Comparison of ENCODE assay signal across 27 mouse cellular contexts in the genomic region with DNA sequence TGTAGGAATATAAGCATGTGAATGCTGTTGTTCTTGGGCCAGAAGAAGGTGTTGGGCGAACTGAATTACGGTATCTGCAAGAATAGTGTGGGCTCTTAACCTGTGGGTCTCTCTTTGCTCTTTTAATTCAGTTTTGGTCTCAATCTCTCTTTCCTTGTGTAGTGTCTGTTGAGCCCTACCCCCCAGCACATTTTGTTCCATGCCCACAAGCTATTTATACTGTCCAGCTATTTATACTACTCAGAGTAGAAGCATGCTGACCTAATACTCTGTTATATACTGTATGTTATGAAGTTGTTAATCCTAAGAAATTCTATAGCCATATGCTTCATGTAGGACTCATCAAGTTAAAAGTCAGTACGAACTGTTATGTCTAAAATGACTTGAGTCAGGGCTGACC. TPM values are rescaled to one million over a fixed set of nuclear protein-coding genes. Genes with fewer than 3 reads are reported as not detected.
DNase-seq lines count a peak whose midpoint lies in the region; ATAC-seq and TF ChIP-seq lines count a peak whose summit lies in the region.
"Had no signal": no experiment of that assay in that cellular context is flagged by ENCODE, and none has a peak within 500 bp of the region (broad histone marks: within the 10 kb centered on the region; RNA-seq: fewer than 3 reads in every experiment).

No protein-coding gene starts in this region.

- no peak for TF ChIP-seq POLR2A in heart, adult 2 months (IDR thresholded peaks at IDR 0.05; ENCODE audit: insufficient read depth, low read depth, low read length)

- H3K27me3 ChIP-seq in heart, embryonic 12.5 days (replicated peaks) = no peaks in the 10 kb centered on the region
- no peaks in the 10 kb centered on the region for H3K27me3 ChIP-seq in heart, adult 2 months (ENCODE audit: control insufficient read depth, insufficient read depth, low read length)
- no peaks in the 10 kb centered on the region for H3K27me3 ChIP-seq in heart, embryonic 11.5 days (ENCODE audit: control insufficient read depth, insufficient read depth, low read length)
- H3K27me3 ChIP-seq in heart, postnatal 0 days (ENCODE audit: control insufficient read depth, insufficient read depth, low read length) = no peaks in the 10 kb centered on the region
- H3K27me3 ChIP-seq: CH12.LX; embryonic facial prominence, embryonic 12.5 days; forebrain, embryonic 13.5 days; forebrain, embryonic 15.5 days; Patski had no signal

- ATAC-seq in heart, embryonic 12.5 days (ENCODE audit: insufficient number of reproducible peaks, low FRiP score) = no peak
- ATAC-seq in heart, embryonic 11.5 days (replicated peaks; ENCODE audit: insufficient number of reproducible peaks, low FRiP score, low TSS enrichment) = no peak
- peak; percentile 91 for ATAC-seq in heart, postnatal 0 days (ENCODE audit: insufficient read depth, low read depth)
- ATAC-seq: activated CD4-positive, CD25-positive, alpha-beta regulatory T cell, adult 4 months; CD4-positive, CD25-positive, alpha-beta regulatory T cell, adult 4 months; forebrain, embryonic 13.5 days; forebrain, embryonic 15.5 days; Patski had no signal

- 81% methylated on average over 3 of the region's 3 CpGs for WGBS in heart, embryonic 12.5 days
- 85% methylated on average over 3 of the region's 3 CpGs for WGBS in heart, adult 2 months
- WGBS in heart, embryonic 11.5 days (ENCODE audit: insufficient replicate concordance) = 83% methylated on average over 3 of the region's 3 CpGs
- 86% methylated on average over 3 of the region's 3 CpGs for WGBS in heart, postnatal 0 days

- DNase-seq in gastrocnemius, adult 18-20 months (ENCODE audit: low spot score) = peak; percentile 36
- DNase-seq in gastrocnemius, postnatal 4 days (ENCODE audit: low spot score in 2 of 2) = no peak
- DNase-seq in heart, adult 11 months = peak; percentile 91
- peak in 1 of 2 experiments; percentile 13 for DNase-seq in heart, adult 2 months
- DNase-seq in heart, postnatal 0 days (ENCODE audit: low spot score) = peak; percentile 16
- DNase-seq in heart, postnatal 25 days (ENCODE audit: low spot score) = no peak
- DNase-seq: adrenal gland, adult 8-10 months; adrenal gland, postnatal 14 days; adrenal gland, postnatal 36 days; B cell, adult 2 months; cerebellum, adult 11 months; cerebellum, adult 18-20 months; cerebellum, adult 9-10 months; cerebellum, postnatal 10 days; cerebellum, postnatal 25 days had no signal

- 0 out of 2 replicates have a peak, but pooled peaks cover 3% of the 10 kb centered on the region for H3K9me3 ChIP-seq in heart, embryonic 12.5 days (replicated peaks)
- H3K9me3 ChIP-seq in heart, embryonic 11.5 days (replicated peaks; ENCODE audit: control insufficient read depth, low read length) = no peaks in the 10 kb centered on the region
- no peaks in the 10 kb centered on the region for H3K9me3 ChIP-seq in heart, postnatal 0 days (replicated peaks; ENCODE audit: control insufficient read depth, low read length)
- H3K9me3 ChIP-seq: embryonic facial prominence, embryonic 10.5 days; embryonic facial prominence, embryonic 12.5 days; forebrain, embryonic 13.5 days; forebrain, embryonic 15.5 days; G1E had no signal

- no peak overlapping the region for H3K4me2 ChIP-seq in heart, embryonic 12.5 days
- H3K4me2 ChIP-seq in heart, embryonic 11.5 days = no peak overlapping the region
- no peak overlapping the region for H3K4me2 ChIP-seq in heart, postnatal 0 days (ENCODE audit: low read depth, low read length)
- H3K4me2 ChIP-seq: embryonic facial prominence, embryonic 12.5 days; forebrain, embryonic 13.5 days; forebrain, embryonic 15.5 days had no signal

- no peak overlapping the region for H3K9ac ChIP-seq in heart, embryonic 12.5 days
- no peak overlapping the region for H3K9ac ChIP-seq in heart, adult 2 months (ENCODE audit: low read depth, low read length)
- no peak overlapping the region for H3K9ac ChIP-seq in heart, embryonic 11.5 days (ENCODE audit: low read depth, low read length)
- no peak overlapping the region for H3K9ac ChIP-seq in heart, postnatal 0 days (replicated peaks; ENCODE audit: low read depth, low read length)
- H3K9ac ChIP-seq: embryonic facial prominence, embryonic 12.5 days; forebrain, embryonic 13.5 days; forebrain, embryonic 15.5 days had no signal

- intact Hi-C loops in heart, adult 2 months (cut with DNase I) = loop anchor here (2.0 kb wide), 1 partner anchor 15 kb away; no protein-coding TSS in a partner anchor
- intact Hi-C loops in heart, postnatal 25 days (cut with DNase I) = no loop called here

- H3K79me2 ChIP-seq in heart, adult 2 months (replicated peaks; ENCODE audit: control insufficient read depth, insufficient read depth, low read length) = no peaks in the 10 kb centered on the region

- TF ChIP-seq EP300 in heart, adult 2 months (IDR thresholded peaks at IDR 0.05; ENCODE audit: insufficient read depth, low read depth, low read length) = no peak
- no peak for TF ChIP-seq EP300 in heart, postnatal 0 days (IDR thresholded peaks at IDR 0.05; ENCODE audit: low read depth)

- H3K4me3 ChIP-seq in heart, embryonic 12.5 days = no peak overlapping the region
- H3K4me3 ChIP-seq in heart, adult 2 months = no peak overlapping the region
- no peak overlapping the region for H3K4me3 ChIP-seq in heart, embryonic 11.5 days (ENCODE audit: low read depth, low read length)
- no peak overlapping the region for H3K4me3 ChIP-seq in heart, postnatal 0 days (ENCODE audit: low read depth, low read length)
- H3K4me3 ChIP-seq: embryonic facial prominence, embryonic 10.5 days; embryonic facial prominence, embryonic 12.5 days; forebrain, embryonic 13.5 days; forebrain, embryonic 15.5 days had no signal

- H3K36me3 ChIP-seq in heart, embryonic 12.5 days = no peaks in the 10 kb centered on the region
- peaks cover 4% of the 10 kb centered on the region for H3K36me3 ChIP-seq in heart, adult 2 months (ENCODE audit: control insufficient read depth, insufficient read depth, low read length)
- H3K36me3 ChIP-seq in heart, embryonic 11.5 days (ENCODE audit: control insufficient read depth, insufficient read depth, low read length) = no peaks in the 10 kb centered on the region
- no peaks in the 10 kb centered on the region for H3K36me3 ChIP-seq in heart, postnatal 0 days (replicated peaks; ENCODE audit: control insufficient read depth, insufficient read depth, low read length)
- H3K36me3 ChIP-seq: embryonic facial prominence, embryonic 10.5 days; embryonic facial prominence, embryonic 12.5 days; forebrain, embryonic 15.5 days; G1E had no signal

- no peaks in the 10 kb centered on the region for H3K4me1 ChIP-seq in heart, embryonic 12.5 days (replicated peaks)
- peaks cover 4% of the 10 kb centered on the region for H3K4me1 ChIP-seq in heart, adult 2 months (ENCODE audit: control insufficient read depth, insufficient read depth, low read length)
- no peaks in the 10 kb centered on the region for H3K4me1 ChIP-seq in heart, embryonic 11.5 days (ENCODE audit: control insufficient read depth, insufficient read depth, low read length)
- peaks cover 7% of the 10 kb centered on the region; the same call in 1 of the 2 replicates for H3K4me1 ChIP-seq in heart, postnatal 0 days (ENCODE audit: control insufficient read depth, insufficient read depth)
- H3K4me1 ChIP-seq: embryonic facial prominence, embryonic 10.5 days; embryonic facial prominence, embryonic 12.5 days; forebrain, embryonic 13.5 days; forebrain, embryonic 15.5 days had no signal

- no peak overlapping the region for H3K27ac ChIP-seq in heart, embryonic 12.5 days (ENCODE audit: poor library complexity, severe bottlenecking)
- H3K27ac ChIP-seq in heart, adult 2 months = peak overlapping the region; percentile 45
- H3K27ac ChIP-seq in heart, embryonic 11.5 days (ENCODE audit: low read depth, low read length) = no peak overlapping the region
- no peak overlapping the region for H3K27ac ChIP-seq in heart, postnatal 0 days (ENCODE audit: low read depth)
- H3K27ac ChIP-seq: embryonic facial prominence, embryonic 10.5 days; embryonic facial prominence, embryonic 12.5 days; forebrain, embryonic 13.5 days; forebrain, embryonic 15.5 days had no signal

- no peak for TF ChIP-seq CTCF in heart, adult 2 months (IDR thresholded peaks at IDR 0.05)
- TF ChIP-seq CTCF in heart, postnatal 0 days (IDR thresholded peaks at IDR 0.05; ENCODE audit: low read depth) = no peak

RNA-seq across cellular contexts. Expression of a gene that starts 41.9 kb away (rescaled TPM):
- 10 to 100 TPM; 65.5 to 99.9 TPM for total RNA-seq in gastrocnemius, adult 18-20 months (2021)
- under 1 TPM; 0.74 to 0.80 TPM for total RNA-seq in gastrocnemius, postnatal 4 days (2021)
- 0.13 TPM in 2 replicates for polyA plus RNA-seq in heart, embryonic 12.5 days (2016; fragmentation: Nextera tagmentation; extraction: Ambion mirVana)
- total RNA-seq in heart, adult 2 months (2021) = 1 to 10 TPM; 3.7 to 5.6 TPM
- 2.8 and 2.9 TPM in 2 replicates for polyA plus RNA-seq in heart, adult 2 months (2012; rRNA removed)
- 0.10 and 0.16 TPM in 2 replicates for polyA plus RNA-seq in heart, embryonic 11.5 days (2014; fragmentation: Nextera tagmentation; extraction: Ambion mirVana)
- 2.0 and 4.0 TPM in 2 replicates for total RNA-seq in heart, postnatal 0 days (2014; rRNA removed; ENCODE audit: low replicate concordance)
- 0.63 and 0.68 TPM in 2 replicates for polyA plus RNA-seq in heart, postnatal 0 days (2015; fragmentation: Nextera tagmentation; extraction: Ambion mirVana)
- total RNA-seq in heart, postnatal 25 days (2021) = 1 to 10 TPM; 3.1 to 3.8 TPM
- total RNA-seq: CH12.LX had no signal
- polyA plus RNA-seq: CD4-positive, CD25-positive, alpha-beta regulatory T cell, adult 4 months; forebrain, embryonic 11.5 days; G1E had no signal

Comparison
In these comparisons a context has a peak if more than half of its experiments do, and no peak if none do; other contexts are left out.
1. DNase-seq: peak in gastrocnemius, adult 18-20 months (single experiment), heart, adult 11 months (single experiment) and heart, postnatal 0 days (single experiment); none in gastrocnemius, postnatal 4 days (0 of 2) and heart, postnatal 25 days (single experiment).
2. RNA of a gene that starts 41.9 kb away (total RNA-seq): 65.5 to 99.9 TPM in gastrocnemius, adult 18-20 months; 3.7 to 5.6 TPM in heart, adult 2 months, 2.0 to 4.0 TPM in heart, postnatal 0 days, 3.1 to 3.8 TPM in heart, postnatal 25 days and 0.74 to 0.80 TPM in gastrocnemius, postnatal 4 days; every median in the first group is over 10 times any median in the second.